Mouse (Mus musculus): ENCODE results near the gene Tmem140. TPM values are rescaled to one million over a fixed set of nuclear protein-coding genes. Genes with fewer than 3 reads are reported as not detected.

Gene Tmem140
- polyA plus RNA-seq, 1 experiment from 2014 or later: 1.2 TPM

DNA sequence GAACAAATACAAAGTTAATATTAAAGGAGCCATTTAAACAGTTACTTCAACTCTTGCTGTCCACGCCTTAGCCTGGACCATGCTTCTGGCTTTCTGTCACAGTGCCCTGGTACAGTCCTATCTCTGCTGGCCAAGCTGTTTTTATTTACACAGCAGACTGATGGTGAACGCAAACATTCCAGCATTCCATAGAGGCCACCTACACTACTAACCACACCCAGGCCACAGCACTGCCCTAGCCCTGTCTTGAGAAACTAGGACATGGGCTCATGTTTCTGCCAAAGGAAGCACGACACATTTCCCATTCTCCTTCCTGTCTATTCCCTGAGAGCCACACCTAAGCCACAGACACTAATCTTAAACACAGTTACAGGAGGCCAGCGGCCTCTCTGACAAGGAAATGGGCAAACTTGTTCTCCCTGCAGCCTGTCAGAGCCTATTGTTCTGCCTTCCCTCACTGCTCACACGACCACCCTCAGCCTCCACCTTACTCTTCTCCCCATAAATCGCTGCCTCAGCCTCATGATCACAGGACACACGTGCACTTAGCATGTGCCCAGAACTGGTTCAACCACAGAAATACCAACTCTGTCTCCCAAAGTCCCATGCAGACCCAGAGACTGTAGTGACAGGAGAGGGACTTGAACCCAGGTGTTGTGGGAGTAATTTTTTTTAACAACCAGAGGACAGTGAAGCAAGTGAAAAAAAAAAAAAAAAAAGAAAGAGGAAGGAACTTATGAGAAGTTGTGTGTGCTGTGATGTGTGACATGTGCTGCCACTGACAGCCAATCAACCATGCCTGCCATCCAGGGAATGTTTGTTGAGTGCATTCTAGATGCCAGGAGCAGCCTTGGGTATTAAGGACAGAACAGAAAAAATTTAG lies 3.0 kb downstream of the Tmem140 start:
- Histone ChIP-seq H3K4me2 (ENCODE audit: low read depth, low read length) (no peak overlapping the region), H3K27me3 (ENCODE audit: control insufficient read depth, insufficient read depth, low read length) (no peaks in the 10 kb centered on the region), H3K9ac (replicated peaks; ENCODE audit: low read length) (no peak overlapping the region), H3K9me3 (replicated peaks; ENCODE audit: control insufficient read depth, low read length) (no peaks in the 10 kb centered on the region), H3K4me3 (ENCODE audit: low read depth, low read length) (no peak overlapping the region), H3K27ac (replicated peaks; ENCODE audit: low read depth, low read length) (no peak overlapping the region), H3K4me1 (ENCODE audit: control insufficient read depth, insufficient read depth, low read length) (no peaks in the 10 kb centered on the region), H3K36me3 (replicated peaks; ENCODE audit: control insufficient read depth, insufficient read depth, low read depth, low read length) (no peaks in the 10 kb centered on the region)
- ATAC-seq (replicated peaks; ENCODE audit: insufficient number of reproducible peaks, low FRiP score, low TSS enrichment, low read depth): 0 out of 2 replicates have a peak, but pooled peaks have one; percentile 31
- no peak for DNase-seq (ENCODE audit: low spot score)
- 59% methylated on average over 7 of the region's 7 CpGs for WGBS

DNA sequence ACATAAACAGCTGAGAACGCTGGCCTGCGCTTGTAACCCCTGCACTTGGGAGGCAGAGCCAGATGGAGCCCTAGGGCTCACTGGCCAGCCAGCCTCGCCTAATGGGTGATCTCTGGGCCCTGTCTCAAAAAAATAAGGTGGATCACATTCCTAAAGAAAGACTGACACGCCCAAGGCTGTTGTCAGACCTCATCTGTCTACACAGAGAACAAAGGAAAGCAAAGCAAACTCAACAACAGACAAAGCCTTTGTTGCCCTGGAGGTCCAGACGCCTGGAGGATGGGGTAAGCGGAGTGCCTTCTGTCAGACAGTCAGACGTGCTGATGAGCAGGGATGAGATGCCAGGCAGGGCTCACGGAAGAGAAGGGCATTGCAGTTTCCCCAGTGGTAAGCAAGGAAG lies 3.8 kb downstream of the Tmem140 start:
- Histone ChIP-seq H3K9me3 (replicated peaks; ENCODE audit: control insufficient read depth, low read length) (no peaks in the 10 kb centered on the region), H3K4me3 (ENCODE audit: low read depth, low read length) (no peak overlapping the region), H3K27me3 (ENCODE audit: control insufficient read depth, insufficient read depth, low read length) (no peaks in the 10 kb centered on the region), H3K4me2 (ENCODE audit: low read depth, low read length) (no peak overlapping the region), H3K4me1 (ENCODE audit: control insufficient read depth, insufficient read depth, low read length) (no peaks in the 10 kb centered on the region), H3K9ac (replicated peaks; ENCODE audit: low read length) (peak overlapping the region; percentile 27; the same call in 1 of the 2 replicates), H3K36me3 (replicated peaks; ENCODE audit: control insufficient read depth, insufficient read depth, low read depth, low read length) (no peaks in the 10 kb centered on the region), H3K27ac (replicated peaks; ENCODE audit: low read depth, low read length) (no peak overlapping the region)
- DNase-seq (ENCODE audit: low spot score) (no peak), ATAC-seq (replicated peaks; ENCODE audit: insufficient number of reproducible peaks, low FRiP score, low TSS enrichment, low read depth) (no peak)
- WGBS: 46% methylated on average over 8 of the region's 8 CpGs

DNA sequence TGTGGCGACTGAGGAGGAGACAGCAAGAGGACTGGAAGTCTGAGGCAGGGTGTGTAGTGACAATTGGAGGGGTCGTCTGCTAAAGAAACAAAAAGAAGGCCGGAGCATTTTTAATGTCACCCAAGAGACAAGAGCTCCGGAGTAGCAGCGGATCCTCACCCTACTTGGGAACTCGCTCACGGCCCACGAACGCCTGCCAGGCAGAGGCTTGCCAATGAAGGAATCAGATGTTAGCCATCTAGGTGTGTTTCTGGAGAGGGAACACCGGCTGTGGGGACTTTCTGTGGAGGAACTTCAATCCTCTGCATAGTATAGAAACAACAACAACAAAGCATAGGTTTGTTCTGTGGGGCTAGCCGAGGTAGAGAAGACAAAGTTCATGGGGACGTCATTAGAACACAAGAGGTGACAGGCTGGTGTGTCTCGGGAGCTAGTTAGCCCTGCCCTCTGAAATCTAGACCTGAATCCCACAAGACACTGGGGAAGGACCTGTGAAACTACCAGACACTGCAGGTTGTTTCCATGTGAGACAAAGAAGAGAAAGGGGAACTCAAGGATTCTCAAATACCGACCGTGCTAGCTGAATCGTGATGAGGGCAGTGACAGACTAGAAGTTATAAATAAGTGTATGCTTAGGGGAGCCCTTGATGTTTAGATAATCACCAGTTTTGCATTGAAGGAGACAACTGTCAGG lies 4.5 kb downstream of the Tmem140 start:
- ATAC-seq (replicated peaks; ENCODE audit: insufficient number of reproducible peaks, low FRiP score, low TSS enrichment, low read depth) (no peak), DNase-seq (ENCODE audit: low spot score) (no peak)
- Histone ChIP-seq H3K36me3 (replicated peaks; ENCODE audit: control insufficient read depth, insufficient read depth, low read depth, low read length) (no peaks in the 10 kb centered on the region), H3K4me2 (ENCODE audit: low read depth, low read length) (no peak overlapping the region), H3K9me3 (replicated peaks; ENCODE audit: control insufficient read depth, low read length) (no peaks in the 10 kb centered on the region), H3K9ac (replicated peaks; ENCODE audit: low read length) (no peak overlapping the region), H3K4me3 (ENCODE audit: low read depth, low read length) (no peak overlapping the region), H3K27ac (replicated peaks; ENCODE audit: low read depth, low read length) (no peak overlapping the region), H3K27me3 (ENCODE audit: control insufficient read depth, insufficient read depth, low read length) (no peaks in the 10 kb centered on the region), H3K4me1 (ENCODE audit: control insufficient read depth, insufficient read depth, low read length) (no peaks in the 10 kb centered on the region)
- 74% methylated on average over 16 of the region's 16 CpGs for WGBS

DNA sequence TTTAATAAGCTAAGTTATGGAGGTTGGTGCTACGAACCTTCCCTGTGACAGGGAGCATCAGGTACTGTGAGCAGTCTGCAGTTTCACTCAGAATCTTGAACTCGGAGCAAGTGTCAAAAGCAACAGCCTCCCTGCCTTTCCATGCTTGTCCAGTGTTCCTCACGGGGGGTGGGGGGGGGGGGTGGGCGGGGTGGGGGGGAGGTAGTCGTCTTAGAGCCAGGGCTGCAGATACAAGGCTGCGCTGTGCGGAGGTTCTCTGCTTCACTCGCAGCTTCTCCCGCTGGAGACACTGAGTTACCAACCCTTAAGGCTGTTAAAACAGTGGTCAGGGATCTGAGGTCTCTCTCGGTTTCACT lies 5.0 kb downstream of the Tmem140 start:
- H3K4me3 ChIP-seq (ENCODE audit: low read depth, low read length): no peak overlapping the region
- no peaks in the 10 kb centered on the region for H3K27me3 ChIP-seq (ENCODE audit: control insufficient read depth, insufficient read depth, low read length)
- H3K36me3 ChIP-seq (replicated peaks; ENCODE audit: control insufficient read depth, insufficient read depth, low read depth, low read length): no peaks in the 10 kb centered on the region
- H3K9me3 ChIP-seq (replicated peaks; ENCODE audit: control insufficient read depth, low read length): no peaks in the 10 kb centered on the region
- DNase-seq (ENCODE audit: low spot score): no peak
- no peak overlapping the region for H3K4me2 ChIP-seq (ENCODE audit: low read depth, low read length)
- H3K9ac ChIP-seq (replicated peaks; ENCODE audit: low read length): no peak overlapping the region
- no peak overlapping the region for H3K27ac ChIP-seq (replicated peaks; ENCODE audit: low read depth, low read length)
- H3K4me1 ChIP-seq (ENCODE audit: control insufficient read depth, insufficient read depth, low read length): no peaks in the 10 kb centered on the region
- 81% methylated on average over 10 of the region's 10 CpGs for WGBS
- ATAC-seq (replicated peaks; ENCODE audit: insufficient number of reproducible peaks, low FRiP score, low TSS enrichment, low read depth): no peak

DNA sequence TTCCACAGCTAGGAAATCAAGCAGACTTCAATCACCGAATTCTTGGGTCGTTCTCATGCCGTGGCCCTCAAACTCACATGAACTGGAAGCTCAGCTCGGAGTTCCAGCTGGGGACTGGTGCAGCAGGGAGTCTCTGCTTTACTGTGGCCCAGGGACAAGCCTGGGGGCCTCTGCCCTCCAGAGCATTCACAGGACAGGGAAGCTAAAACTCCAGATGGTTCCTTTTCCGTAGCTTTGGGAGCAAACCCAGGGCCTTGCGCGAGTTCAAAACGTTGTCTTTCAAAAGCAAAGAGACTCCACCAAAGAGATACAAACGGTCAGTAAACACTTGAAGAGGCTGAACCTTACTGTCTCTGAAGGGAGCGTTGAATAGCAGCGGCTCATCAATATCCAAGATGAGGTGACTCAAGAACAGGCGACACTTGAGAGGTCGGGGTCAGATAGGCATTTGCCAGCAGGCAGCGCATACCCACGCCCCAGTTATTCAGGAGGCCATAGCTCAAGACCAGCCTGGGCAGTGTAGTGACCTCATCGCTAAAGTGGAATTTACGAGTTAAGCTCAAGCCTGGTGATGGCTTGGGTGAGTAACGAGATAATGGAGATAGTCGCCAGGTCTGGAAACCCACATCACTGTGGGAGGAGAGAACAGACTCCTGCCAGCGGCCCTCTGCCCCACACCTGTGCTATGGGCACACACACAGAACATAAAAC lies 5.7 kb downstream of the Tmem140 start:
- ATAC-seq (replicated peaks; ENCODE audit: insufficient number of reproducible peaks, low FRiP score, low TSS enrichment, low read depth): no peak
- H3K4me3 ChIP-seq (ENCODE audit: low read depth, low read length): no peak overlapping the region
- H3K27ac ChIP-seq (replicated peaks; ENCODE audit: low read depth, low read length): no peak overlapping the region
- no peak overlapping the region for H3K9ac ChIP-seq (replicated peaks; ENCODE audit: low read length)
- no peak overlapping the region for H3K4me2 ChIP-seq (ENCODE audit: low read depth, low read length)
- WGBS: 85% methylated on average over 20 of the region's 20 CpGs
- no peaks in the 10 kb centered on the region for H3K4me1 ChIP-seq (ENCODE audit: control insufficient read depth, insufficient read depth, low read length)
- no peak for DNase-seq (ENCODE audit: low spot score)
- no peaks in the 10 kb centered on the region for H3K36me3 ChIP-seq (replicated peaks; ENCODE audit: control insufficient read depth, insufficient read depth, low read depth, low read length)
- no peaks in the 10 kb centered on the region for H3K27me3 ChIP-seq (ENCODE audit: control insufficient read depth, insufficient read depth, low read length)
- no peaks in the 10 kb centered on the region for H3K9me3 ChIP-seq (replicated peaks; ENCODE audit: control insufficient read depth, low read length)

DNA sequence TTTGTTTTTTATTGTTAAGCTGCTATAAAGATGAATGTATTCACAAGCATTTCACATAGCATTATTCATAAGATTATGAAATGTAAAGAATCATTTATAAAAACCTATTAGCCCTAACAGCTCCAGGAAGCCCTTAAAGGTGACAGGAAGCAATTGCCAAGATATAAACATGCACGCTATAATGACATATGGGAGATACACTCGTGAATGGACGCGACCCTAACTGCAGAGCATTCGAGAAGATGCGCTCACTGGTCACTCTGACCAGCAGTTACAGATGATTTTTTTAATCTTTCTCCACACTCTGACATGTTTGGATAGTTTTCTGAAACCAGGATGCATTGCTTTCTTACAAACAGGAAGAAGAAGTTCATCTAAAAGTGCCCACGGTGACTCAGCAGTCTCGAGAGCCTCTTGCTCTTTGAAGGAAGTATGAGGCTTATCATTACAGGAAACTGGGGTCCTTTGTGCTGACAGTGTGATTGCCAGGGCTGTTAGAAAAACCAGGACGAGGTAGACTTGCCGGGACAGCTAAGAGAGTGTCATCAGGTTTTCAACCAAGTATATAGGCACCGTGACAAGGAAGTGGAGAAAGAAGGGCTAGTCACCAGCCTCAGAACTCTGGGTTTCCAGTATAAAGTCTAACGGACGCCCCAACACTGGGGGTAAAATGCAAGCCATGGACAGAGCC lies 6.4 kb downstream of the Tmem140 start:
- ATAC-seq (replicated peaks; ENCODE audit: insufficient number of reproducible peaks, low FRiP score, low TSS enrichment, low read depth) (no peak), DNase-seq (ENCODE audit: low spot score) (no peak)
- Histone ChIP-seq H3K27ac (replicated peaks; ENCODE audit: low read depth, low read length) (no peak overlapping the region), H3K27me3 (ENCODE audit: control insufficient read depth, insufficient read depth, low read length) (no peaks in the 10 kb centered on the region), H3K36me3 (replicated peaks; ENCODE audit: control insufficient read depth, insufficient read depth, low read depth, low read length) (no peaks in the 10 kb centered on the region), H3K9ac (replicated peaks; ENCODE audit: low read length) (no peak overlapping the region), H3K4me3 (ENCODE audit: low read depth, low read length) (no peak overlapping the region), H3K4me2 (ENCODE audit: low read depth, low read length) (no peak overlapping the region), H3K4me1 (ENCODE audit: control insufficient read depth, insufficient read depth, low read length) (no peaks in the 10 kb centered on the region), H3K9me3 (replicated peaks; ENCODE audit: control insufficient read depth, low read length) (no peaks in the 10 kb centered on the region)
- 76% methylated on average over 13 of the region's 13 CpGs for WGBS

DNA sequence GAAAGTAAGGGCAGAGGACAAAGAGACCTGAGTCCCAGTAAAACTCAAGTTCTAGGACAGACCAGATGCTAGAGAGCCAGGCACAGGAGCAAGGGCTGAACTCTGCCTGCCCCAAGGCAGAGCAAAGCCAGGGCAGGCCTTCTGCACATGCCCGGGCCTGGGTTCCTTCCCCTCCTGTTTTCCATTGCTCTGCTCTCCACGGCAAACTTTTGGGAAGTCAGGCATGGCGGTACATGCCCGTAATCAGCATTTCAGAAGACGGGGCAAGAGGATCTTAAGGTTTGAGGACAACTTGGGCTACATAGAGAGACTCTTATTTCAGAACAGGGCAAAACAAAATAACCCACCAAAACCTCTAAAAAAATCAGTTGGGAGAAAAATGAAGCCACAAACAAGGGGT lies 7.2 kb downstream of the Tmem140 start:
- DNase-seq (ENCODE audit: low spot score): no peak
- H3K36me3 ChIP-seq (replicated peaks; ENCODE audit: control insufficient read depth, insufficient read depth, low read depth, low read length): no peaks in the 10 kb centered on the region
- H3K27ac ChIP-seq (replicated peaks; ENCODE audit: low read depth, low read length): 0 out of 2 replicates have a peak overlapping the region, but pooled peaks have one; percentile 35

More for the DNA sequence above, 7.2 kb downstream of the Tmem140 start:
- Histone ChIP-seq H3K4me1 (ENCODE audit: control insufficient read depth, insufficient read depth, low read length) (no peaks in the 10 kb centered on the region), H3K9ac (replicated peaks; ENCODE audit: low read length) (no peak overlapping the region), H3K9me3 (replicated peaks; ENCODE audit: control insufficient read depth, low read length) (no peaks in the 10 kb centered on the region), H3K4me3 (ENCODE audit: low read depth, low read length) (no peak overlapping the region), H3K4me2 (ENCODE audit: low read depth, low read length) (no peak overlapping the region), H3K27me3 (ENCODE audit: control insufficient read depth, insufficient read depth, low read length) (no peaks in the 10 kb centered on the region)
- no peak for ATAC-seq (replicated peaks; ENCODE audit: insufficient number of reproducible peaks, low FRiP score, low TSS enrichment, low read depth)
- 75% methylated on average over 5 of the region's 5 CpGs for WGBS

All from embryonic facial prominence, embryonic 11.5 days (tissue).